Mouse (Mus musculus): ENCODE results near the gene Ak8. TPM values are rescaled to one million over a fixed set of nuclear protein-coding genes. Genes with fewer than 3 reads are reported as not detected.

Gene Ak8
- polyA plus RNA-seq, 1 experiment from 2014 or later = 2.7 TPM

DNA sequence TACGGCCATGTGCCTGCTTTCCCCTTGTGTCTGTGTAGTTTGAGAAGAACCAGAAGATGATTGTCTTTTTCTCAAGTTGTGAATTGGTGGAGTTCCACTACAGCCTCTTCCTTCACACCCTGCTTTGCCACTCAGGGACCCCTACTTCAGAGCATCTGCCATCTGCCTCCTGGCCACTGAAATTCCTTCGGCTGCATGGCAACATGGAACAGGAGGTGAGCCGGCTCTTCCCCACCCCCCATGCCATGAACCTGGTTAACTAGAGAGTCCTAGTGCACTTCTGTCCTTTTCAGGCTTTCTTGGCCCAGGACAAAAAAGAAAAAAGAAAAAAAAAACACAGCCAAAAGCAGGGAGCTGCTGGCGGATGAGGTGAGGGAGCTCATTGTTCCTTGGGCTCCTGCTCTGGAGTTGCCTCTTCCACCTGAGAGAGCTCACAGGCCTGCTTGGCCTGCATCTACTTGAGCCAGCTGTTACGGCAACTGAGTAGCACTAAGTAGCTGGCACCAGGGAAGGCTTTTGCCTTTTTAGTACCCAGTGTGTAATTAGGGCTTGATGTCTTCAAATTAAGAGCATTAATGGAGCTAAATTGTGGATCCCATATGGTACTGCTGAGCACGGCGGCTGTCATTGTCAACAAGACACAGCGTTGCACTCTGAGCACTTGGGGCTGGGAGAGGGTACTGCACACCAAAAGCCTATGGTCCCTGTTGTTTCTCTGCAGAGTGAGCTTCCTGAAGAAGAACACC is 160.9 kb downstream of the Ak8 start:
- DNase-seq (ENCODE audit: low spot score) (no peak), ATAC-seq (ENCODE audit: low FRiP score) (peak; percentile 46; the same call in 1 of the 2 replicates)
- no peak overlapping the region for H3K27ac ChIP-seq
- H3K4me1 ChIP-seq (replicated peaks; ENCODE audit: control insufficient read depth, insufficient read depth, low read length) = no peaks in the 10 kb centered on the region
- WGBS = 87% methylated on average over 8 of the region's 8 CpGs
- H3K4me2 ChIP-seq (replicated peaks) = no peak overlapping the region
- no peaks in the 10 kb centered on the region for H3K9me3 ChIP-seq (ENCODE audit: control insufficient read depth, low read length)
- H3K36me3 ChIP-seq (replicated peaks; ENCODE audit: control insufficient read depth, insufficient read depth) = peaks cover 90% of the 10 kb centered on the region
- no peak overlapping the region for H3K4me3 ChIP-seq (replicated peaks; ENCODE audit: low read length)
- no peaks in the 10 kb centered on the region for H3K27me3 ChIP-seq (ENCODE audit: control insufficient read depth, insufficient read depth, low read length)
- H3K9ac ChIP-seq = no peak overlapping the region

Small RNAs within 50 kb of the gene (microRNA-seq; reads per million reads assigned to microRNA genes)
- gene Mir3088 = 1.9 reads per million, percentile 6 among the genes with 10 or more reads in this experiment

Other genes with a start within 250 kb of the Ak8 start
- 4.0 and 6.2 TPM in 2 replicates for gene 1700007K13Rik, start 233.8 kb upstream of the Ak8 start, polyA plus RNA-seq (2014; fragmentation: Nextera tagmentation; extraction: Ambion mirVana)
- gene Mrps2, start 232.1 kb upstream of the Ak8 start, polyA plus RNA-seq (2014; fragmentation: Nextera tagmentation; extraction: Ambion mirVana) = 49.3 and 51.8 TPM in 2 replicates
- gene Gbgt1, start 203.3 kb upstream of the Ak8 start, polyA plus RNA-seq (2014; fragmentation: Nextera tagmentation; extraction: Ambion mirVana) = 1.3 and 1.7 TPM in 2 replicates
- 0.90 and 2.9 TPM in 2 replicates for gene Gm10134, start 194.1 kb upstream of the Ak8 start, polyA plus RNA-seq (2014; fragmentation: Nextera tagmentation; extraction: Ambion mirVana)
- gene Ralgds, start 187.0 kb upstream of the Ak8 start, polyA plus RNA-seq (2014; fragmentation: Nextera tagmentation; extraction: Ambion mirVana) = 92.9 and 95.5 TPM in 2 replicates
- gene Cel, start 136.8 kb upstream of the Ak8 start, polyA plus RNA-seq (2014; fragmentation: Nextera tagmentation; extraction: Ambion mirVana) = not detected in 2 replicates
- 28.6 and 29.3 TPM in 2 replicates for gene Gtf3c5, start 116.4 kb upstream of the Ak8 start, polyA plus RNA-seq (2014; fragmentation: Nextera tagmentation; extraction: Ambion mirVana)
- not detected in 2 replicates for gene Gfi1b, start 78.2 kb upstream of the Ak8 start, polyA plus RNA-seq (2014; fragmentation: Nextera tagmentation; extraction: Ambion mirVana)
- 29.2 and 29.4 TPM in 2 replicates for gene Tsc1, start 58.9 kb upstream of the Ak8 start, polyA plus RNA-seq (2014; fragmentation: Nextera tagmentation; extraction: Ambion mirVana)
- 4.1 and 6.2 TPM in 2 replicates for gene Spaca9, start 437 bp upstream of the Ak8 start, polyA plus RNA-seq (2014; fragmentation: Nextera tagmentation; extraction: Ambion mirVana)
- gene Gtf3c4, start 140.2 kb downstream of the Ak8 start, polyA plus RNA-seq (2014; fragmentation: Nextera tagmentation; extraction: Ambion mirVana) = 33.6 and 34.2 TPM in 2 replicates
- gene Ddx31, start 140.2 kb downstream of the Ak8 start, polyA plus RNA-seq (2014; fragmentation: Nextera tagmentation; extraction: Ambion mirVana) = 13.2 and 14.3 TPM in 2 replicates
- 25.9 and 28.7 TPM in 2 replicates for gene Barhl1, start 216.5 kb downstream of the Ak8 start, polyA plus RNA-seq (2014; fragmentation: Nextera tagmentation; extraction: Ambion mirVana)